Mouse (Mus musculus) thymus, postnatal 25 days (tissue): Measurements from ENCODE around the gene Pbdc1.
"Not testable (repeated sequence)": the region's sequence is repeated elsewhere in the genome, so short reads cannot be mapped to it uniquely, and the experiment has no call there.

Experiments used
- DNase-seq: peaks from one replicate; pipeline ENCODE4 v3.0.0; 2022

The Pbdc1 gene

DNA sequence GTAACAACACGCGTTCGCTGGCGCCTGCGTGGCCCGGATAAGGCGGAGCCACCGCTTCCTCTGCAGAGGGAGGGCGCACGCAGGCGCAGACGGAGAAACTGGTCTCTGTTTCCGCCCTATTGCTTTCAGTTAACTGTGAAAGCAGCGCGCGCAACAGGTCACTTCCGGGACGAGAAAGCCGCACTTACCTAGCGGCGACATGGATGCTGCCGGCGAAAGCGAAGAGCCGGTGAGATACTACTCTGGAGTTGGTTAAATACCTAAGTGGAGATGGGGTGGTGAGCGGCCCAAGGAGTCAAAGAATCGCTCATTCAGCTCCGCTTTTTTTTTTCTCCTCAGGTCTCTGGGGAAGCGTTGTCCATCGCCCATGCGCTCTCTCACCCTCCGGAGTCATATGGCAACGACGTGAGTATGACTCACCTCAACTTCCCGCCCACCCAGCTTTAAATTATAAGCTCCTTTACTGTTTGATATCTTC lies at the start of gene Pbdc1:
TSS of gene Pbdc1 (plus strand) at position 142 of the 478 bp plus-strand sequence.
- peak; percentile 86 for DNase-seq

DNA sequence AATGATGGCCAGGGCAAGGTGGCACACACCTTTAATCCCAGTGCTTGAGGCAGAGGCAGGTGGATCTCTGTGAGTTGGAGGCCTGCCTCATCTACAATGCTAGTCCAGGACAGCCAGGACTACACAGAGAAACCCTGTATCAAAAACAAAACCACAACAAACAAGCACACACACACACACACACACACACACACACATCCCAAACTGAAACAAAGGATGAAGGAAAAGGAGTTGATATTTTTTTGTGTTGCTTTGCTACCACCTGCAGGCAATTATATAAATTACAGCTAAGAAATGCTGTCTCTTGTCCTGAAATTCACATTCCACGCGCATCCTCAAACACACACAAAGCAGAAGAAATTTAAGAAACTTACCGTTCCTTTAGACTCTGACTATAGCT lies 41.9 kb upstream of the Pbdc1 start:
- no peak for DNase-seq

DNA sequence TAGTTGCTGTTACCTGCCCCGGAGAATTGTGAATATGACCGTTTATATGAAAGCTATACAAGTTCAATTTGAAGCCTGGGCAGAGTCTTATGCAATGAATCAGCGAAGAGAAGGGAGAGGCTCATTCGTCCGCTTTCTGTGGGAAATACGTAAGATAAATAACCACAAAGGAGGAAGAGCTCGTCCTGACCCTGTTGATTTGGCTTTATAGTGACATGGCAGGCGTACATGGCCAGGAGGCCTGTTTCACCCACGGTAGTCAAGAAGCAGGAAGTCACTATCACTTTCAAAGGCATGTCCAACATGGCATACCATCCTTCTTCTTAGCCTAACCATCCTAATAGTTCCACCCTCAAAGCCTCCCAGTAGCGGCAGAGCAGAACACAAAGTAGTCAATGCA lies 15.3 kb upstream of the Pbdc1 start:
- no peak for DNase-seq

GRCm38 (mm10) chrX:105064801-105065200 lies 14.8 kb upstream of the Pbdc1 start:
- DNase-seq = no peak

DNA sequence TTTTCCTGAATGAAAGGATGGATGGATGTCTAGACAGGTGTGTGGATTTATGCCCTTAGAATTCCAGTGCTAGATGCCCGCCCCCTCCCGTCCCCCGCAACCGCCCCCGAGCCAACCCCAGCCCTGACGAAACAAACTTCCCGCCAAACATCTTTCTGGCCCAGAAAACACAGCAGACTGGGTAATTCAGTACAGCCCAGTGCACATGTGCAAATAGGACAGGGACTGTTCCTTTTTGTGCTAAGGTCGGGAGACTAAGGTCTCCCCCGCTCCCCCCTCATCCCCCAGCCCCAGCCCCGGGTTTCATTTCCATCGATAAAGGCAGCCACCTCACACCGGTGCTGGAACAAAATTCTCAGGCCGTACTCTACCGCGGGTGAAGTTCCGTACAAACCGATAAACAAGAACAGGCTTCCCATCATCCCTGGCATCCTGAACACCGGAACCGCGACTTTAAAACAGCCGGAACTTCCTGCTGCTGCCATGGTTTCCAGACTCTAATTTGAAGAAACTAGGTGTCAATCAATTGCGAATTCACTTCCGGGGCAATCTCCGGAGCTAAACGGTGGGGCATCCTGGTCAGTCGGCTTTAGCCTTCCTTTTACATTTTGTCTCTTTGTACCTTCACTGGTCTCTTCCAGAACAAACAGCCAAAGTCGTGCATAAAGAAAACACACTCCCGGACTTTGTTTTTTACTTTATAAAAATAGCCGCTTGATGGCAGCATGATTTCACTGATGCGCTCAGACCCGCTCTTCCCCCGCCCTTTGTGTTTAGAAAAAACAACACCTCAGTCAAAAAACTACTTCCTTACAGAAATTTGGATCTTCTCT lies 9.7 kb upstream of the Pbdc1 start:
- DNase-seq = peak; percentile 63

- no peak for DNase-seq
These were observed 405 bp upstream of the Pbdc1 start for GRCm38 (mm10) chrX:105079151-105079550.

DNA sequence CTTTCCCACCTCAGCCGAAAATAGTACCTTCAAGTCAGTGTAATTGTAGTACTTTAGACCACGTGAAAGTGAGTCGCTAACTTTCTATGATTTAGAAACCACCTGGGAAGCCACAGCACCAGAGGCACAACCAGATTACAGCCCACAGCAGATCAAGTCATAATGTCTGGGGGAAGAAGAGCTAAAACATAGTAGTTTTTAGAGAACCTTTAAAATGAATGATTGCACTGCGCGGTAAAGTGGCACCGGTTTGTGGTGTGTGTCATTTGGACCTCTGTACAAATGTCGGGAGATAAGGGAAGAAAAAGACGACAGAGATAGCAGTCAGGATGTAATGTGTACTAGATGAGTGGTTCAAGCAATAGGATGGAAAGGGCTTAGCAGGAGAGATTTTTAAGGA lies 540 bp downstream of the Pbdc1 start:
- no peak for DNase-seq

GRCm38 (mm10) chrX:105083013-105083412 lies 3.5 kb downstream of the Pbdc1 start:
- DNase-seq = not testable (repeated sequence)

GRCm38 (mm10) chrX:105104175-105104574 lies 24.6 kb downstream of the Pbdc1 start:
- DNase-seq = no peak

GRCm38 (mm10) chrX:105114994-105115393 lies 35.4 kb downstream of the Pbdc1 start:
- no peak for DNase-seq

GRCm38 (mm10) chrX:105120275-105121226 lies 41.0 kb downstream of the Pbdc1 start, which contains the start of gene Magee1:
Gene Magee1 (plus strand): TSS chrX:105120378.
- peak; percentile 70 for DNase-seq

- peak; percentile 84 for DNase-seq
These were observed 41.8 kb downstream of the Pbdc1 start for GRCm38 (mm10) chrX:105121227-105121865.

DNA sequence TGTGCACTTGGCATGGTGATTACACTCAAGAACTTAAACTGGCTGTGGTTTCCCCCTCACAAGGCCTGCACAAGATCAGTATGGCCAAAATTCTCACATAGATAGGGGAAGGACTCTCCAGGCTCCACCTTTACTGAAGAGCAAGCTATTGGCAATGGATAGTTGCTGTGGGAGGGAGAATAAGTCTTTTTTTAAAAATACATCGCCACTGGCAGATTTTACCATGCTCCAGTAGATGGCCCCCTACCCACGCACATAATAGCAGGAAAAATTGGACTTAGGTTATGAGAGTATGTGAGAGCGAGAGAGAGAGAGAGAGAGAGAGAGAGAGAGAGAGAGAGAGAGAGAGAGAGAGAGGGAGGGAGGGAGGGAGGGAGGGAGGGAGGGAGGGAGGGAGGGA lies 45.3 kb downstream of the Pbdc1 start:
- DNase-seq = no peak

DNA sequence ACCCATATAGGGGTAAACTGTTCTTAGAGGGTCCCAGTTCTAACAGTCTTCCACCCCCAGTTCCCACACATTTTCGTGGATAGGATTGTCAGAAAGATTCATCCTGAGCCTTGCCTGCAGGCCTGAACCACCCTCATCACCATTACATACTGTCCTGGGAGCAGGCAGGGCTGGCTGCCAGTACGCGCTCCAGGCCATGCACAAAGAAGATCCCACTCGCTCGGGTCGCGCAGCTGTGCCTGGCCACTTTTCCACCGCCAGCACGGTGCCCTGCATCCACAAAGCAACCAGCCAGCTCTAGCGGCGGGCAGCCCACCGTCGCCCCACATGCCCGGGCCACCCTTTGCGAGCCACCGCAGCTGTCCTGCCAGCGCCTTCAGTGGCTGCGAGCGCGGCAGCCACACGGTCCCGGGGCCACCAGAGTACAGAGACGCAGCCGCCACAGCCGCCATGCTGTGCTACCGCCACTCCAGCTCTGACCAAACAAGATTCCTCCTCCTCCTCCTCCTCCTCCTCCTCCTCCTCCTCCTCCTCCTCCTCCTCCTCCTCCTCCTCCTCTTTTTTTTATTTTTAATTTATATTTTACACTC lies 72.4 kb downstream of the Pbdc1 start:
- DNase-seq = no peak

GRCm38 (mm10) chrX:105165007-105165406 lies 85.5 kb downstream of the Pbdc1 start:
- not testable (repeated sequence) for DNase-seq
